9 mouse cellular contexts compared by ENCODE assay signal in genomic region chr17:11092900-11093299, GRCm38 (mm10).
DNase-seq lines count a peak whose midpoint lies in the region; ATAC-seq lines count a peak whose summit lies in the region.
"Had no signal": no experiment of that assay in that cellular context is flagged by ENCODE, and none has a peak within 500 bp of the region (broad histone marks: within the 10 kb centered on the region; RNA-seq: fewer than 3 reads in every experiment).

No protein-coding gene starts in this region.

- H3K9me3 ChIP-seq in intestine, embryonic 14.5 days (ENCODE audit: control insufficient read depth, low read length), result peaks cover 4% of the 10 kb centered on the region; the same call in 1 of the 2 replicates

- no peak overlapping the region for H3K4me2 ChIP-seq in intestine, embryonic 14.5 days (ENCODE audit: low read length)

- H3K27me3 ChIP-seq in intestine, embryonic 14.5 days (replicated peaks; ENCODE audit: control insufficient read depth, insufficient read depth, low read length), result no peaks in the 10 kb centered on the region
- H3K27me3 ChIP-seq: CH12.LX had no signal

- 39% methylated on average over 6 of the region's 6 CpGs for WGBS in intestine, embryonic 14.5 days

- H3K27ac ChIP-seq in intestine, embryonic 14.5 days (ENCODE audit: low read depth), result no peak overlapping the region

- no peaks in the 10 kb centered on the region for H3K36me3 ChIP-seq in intestine, embryonic 14.5 days (ENCODE audit: control insufficient read depth, insufficient read depth, low read length)

- H3K9ac ChIP-seq in intestine, embryonic 14.5 days (ENCODE audit: low read length), result no peak overlapping the region

- peak; percentile 7 to 16 for DNase-seq in cerebellum, postnatal 10 days
- no peak for DNase-seq in cerebellum, adult 8-10 months
- peak; percentile 32 to 40 for DNase-seq in right cerebral cortex, postnatal 10 days (ENCODE audit: low spot score in 2 of 2)
- DNase-seq in right cerebral cortex, postnatal 25 days, result no peak
- DNase-seq in intestine, embryonic 14.5 days (ENCODE audit: low spot score), result no peak
- DNase-seq in lung, postnatal 10 days, result peak; percentile 86
- no peak for DNase-seq in testis, postnatal 14 days (ENCODE audit: low spot score)

- ATAC-seq in intestine, embryonic 14.5 days (replicated peaks; ENCODE audit: low FRiP score, low TSS enrichment, low read depth), result 0 out of 2 replicates have a peak, but pooled peaks have one; percentile 58
- no peak for ATAC-seq in activated CD4-positive, CD25-positive, alpha-beta regulatory T cell, adult 4 months

- H3K4me1 ChIP-seq in intestine, embryonic 14.5 days (replicated peaks; ENCODE audit: control insufficient read depth, insufficient read depth, low read length), result no peaks in the 10 kb centered on the region

- no peak overlapping the region for H3K4me3 ChIP-seq in intestine, embryonic 14.5 days (ENCODE audit: low read depth, low read length)

Comparison
In these comparisons a context has a peak if more than half of its experiments do, and no peak if none do; other contexts are left out.
1. DNase-seq: peak in cerebellum, postnatal 10 days (2 of 2), right cerebral cortex, postnatal 10 days (2 of 2) and lung, postnatal 10 days (single experiment); none in cerebellum, adult 8-10 months (single experiment), right cerebral cortex, postnatal 25 days (single experiment), intestine, embryonic 14.5 days (single experiment) and testis, postnatal 14 days (single experiment).